Mouse (Mus musculus): Measurements from ENCODE around the gene Sh3rf3. TPM values are rescaled to one million over a fixed set of nuclear protein-coding genes. Genes with fewer than 3 reads are reported as not detected.

Gene Sh3rf3
- total RNA-seq, 2 experiments from 2014 or later: 48.3 to 55.2 TPM

DNA sequence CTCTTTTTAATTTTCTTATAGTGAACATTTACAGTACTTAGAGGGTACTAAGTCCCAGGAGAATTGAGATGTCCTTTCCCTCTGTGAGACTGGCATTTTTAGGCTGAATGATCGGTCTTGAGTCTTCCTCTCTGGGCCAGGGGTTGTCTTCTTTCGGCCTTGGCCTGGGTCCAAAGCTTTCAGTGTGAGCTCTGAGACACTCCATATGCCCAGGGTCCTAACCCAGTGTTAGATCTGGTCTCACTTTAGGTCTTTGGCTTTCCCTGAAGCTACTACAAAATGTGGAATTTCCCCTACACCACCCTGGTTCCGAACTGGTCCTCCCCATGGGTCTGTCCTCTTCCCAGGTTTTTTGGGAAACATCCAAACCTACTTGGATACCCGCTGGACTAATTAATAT is 155.1 kb downstream of the Sh3rf3 start:
- DNase-seq (ENCODE audit: extremely low spot score in 1 of 2, low spot score in 2 of 2): no peak
- intact Hi-C loops (cut with DNase I): no loop called here
- no peak for TF ChIP-seq CTCF (IDR thresholded peaks at IDR 0.05)
- H3K4me3 ChIP-seq: no peak overlapping the region
- H3K27ac ChIP-seq: no peak overlapping the region

DNA sequence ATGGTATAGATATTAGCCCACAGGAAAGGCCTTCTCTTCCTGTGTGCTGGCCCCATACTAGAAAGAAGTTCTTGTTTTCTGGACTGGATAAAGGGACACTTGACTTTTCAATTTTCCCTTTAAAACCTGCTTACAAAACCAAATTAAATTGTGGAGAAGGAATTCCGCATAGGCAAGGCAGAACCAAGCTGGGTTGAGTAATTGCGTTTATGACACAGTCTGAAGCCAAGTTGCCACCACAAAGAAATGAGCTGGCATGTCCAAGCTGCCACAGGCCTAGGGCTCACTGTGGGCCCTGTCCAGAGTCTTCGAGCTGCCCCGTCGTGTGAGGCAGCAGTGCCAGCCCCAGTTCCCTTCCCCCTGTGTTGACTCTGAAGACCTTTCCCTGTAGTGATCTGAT is 156.2 kb downstream of the Sh3rf3 start:
- DNase-seq (ENCODE audit: extremely low spot score in 1 of 2, low spot score in 2 of 2): no peak
- Histone ChIP-seq H3K27ac (no peak overlapping the region), H3K4me3 (no peak overlapping the region)
- no peak for TF ChIP-seq CTCF (IDR thresholded peaks at IDR 0.05)
- intact Hi-C loops (cut with DNase I): no loop called here

DNA sequence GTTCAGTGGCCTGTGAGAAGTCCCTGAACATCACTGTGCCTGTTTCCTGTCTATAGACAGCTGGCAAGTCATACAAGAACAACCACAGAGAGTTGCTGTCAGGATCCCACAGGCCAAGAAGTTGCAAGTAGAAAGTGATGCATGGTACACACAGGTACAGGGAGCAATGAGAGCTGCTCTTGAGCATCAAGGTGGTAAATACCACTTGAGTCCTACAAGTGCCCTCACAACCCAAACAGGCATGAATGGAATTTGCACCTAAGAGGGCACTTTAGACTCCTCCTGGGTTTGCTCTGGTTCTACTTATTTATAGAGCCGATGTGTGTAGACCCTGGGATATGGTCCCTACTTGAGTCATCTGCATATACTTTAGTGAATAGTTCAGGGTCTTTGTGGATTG is 159.0 kb downstream of the Sh3rf3 start:
- intact Hi-C loops (cut with DNase I): no loop called here
- no peak overlapping the region for H3K27ac ChIP-seq
- H3K4me3 ChIP-seq: no peak overlapping the region
- DNase-seq (ENCODE audit: extremely low spot score in 1 of 2, low spot score in 2 of 2): no peak
- no peak for TF ChIP-seq CTCF (IDR thresholded peaks at IDR 0.05)

GRCm38 (mm10) chr10:58974138-58974537 is 161.0 kb downstream of the Sh3rf3 start:
- Histone ChIP-seq H3K27ac (no peak overlapping the region), H3K4me3 (no peak overlapping the region)
- intact Hi-C loops (cut with DNase I): no loop called here
- no peak for TF ChIP-seq CTCF (IDR thresholded peaks at IDR 0.05)
- DNase-seq (ENCODE audit: extremely low spot score in 1 of 2, low spot score in 2 of 2): no peak

- intact Hi-C loops (cut with DNase I): no loop called here
- no peak overlapping the region for H3K4me3 ChIP-seq
- no peak for TF ChIP-seq CTCF (IDR thresholded peaks at IDR 0.05)
- no peak overlapping the region for H3K27ac ChIP-seq
- no peak for DNase-seq (ENCODE audit: extremely low spot score in 1 of 2, low spot score in 2 of 2)
Measured at GRCm38 (mm10) chr10:58979320-58979959, 166.3 kb downstream of the Sh3rf3 start.

- no peak overlapping the region for H3K27ac ChIP-seq
- intact Hi-C loops (cut with DNase I): no loop called here
- DNase-seq (ENCODE audit: extremely low spot score in 1 of 2, low spot score in 2 of 2): no peak
- TF ChIP-seq CTCF (IDR thresholded peaks at IDR 0.05): no peak
- H3K4me3 ChIP-seq: no peak overlapping the region
Measured at GRCm38 (mm10) chr10:58981674-58982329, 168.6 kb downstream of the Sh3rf3 start.

DNA sequence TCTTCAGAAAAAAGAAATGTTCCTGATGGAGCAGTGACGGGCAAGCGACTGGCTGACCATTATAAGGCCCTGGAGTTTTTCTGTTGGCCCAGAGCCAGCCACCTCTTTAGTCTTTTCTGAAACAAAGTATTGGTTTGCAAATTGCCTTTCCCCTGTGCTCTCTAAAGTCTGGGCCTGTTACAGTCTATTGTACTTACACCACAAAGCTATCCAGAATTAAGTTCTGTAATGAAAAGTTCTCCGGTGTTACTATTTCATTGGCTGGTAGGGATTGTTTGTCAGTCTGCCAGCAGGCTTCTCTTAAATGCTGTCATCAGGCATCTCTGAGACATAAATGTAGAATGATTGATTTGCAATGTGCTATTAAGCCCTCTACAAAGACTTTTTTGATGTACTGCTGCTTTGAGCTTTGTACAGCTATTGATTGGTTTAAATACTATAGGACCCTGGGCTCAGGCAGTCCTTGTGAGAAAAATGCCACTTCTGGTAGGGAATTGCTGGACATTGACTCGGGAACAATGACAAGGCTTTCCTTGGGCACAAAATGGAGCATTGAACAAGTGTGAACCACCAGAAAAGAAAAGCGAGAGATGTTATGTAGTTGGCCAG is 169.5 kb downstream of the Sh3rf3 start:
- DNase-seq (ENCODE audit: extremely low spot score in 1 of 2, low spot score in 2 of 2): no peak
- Histone ChIP-seq H3K27ac (no peak overlapping the region), H3K4me3 (no peak overlapping the region)
- no peak for TF ChIP-seq CTCF (IDR thresholded peaks at IDR 0.05)
- intact Hi-C loops (cut with DNase I): no loop called here

- no peak for TF ChIP-seq CTCF (IDR thresholded peaks at IDR 0.05)
- no peak overlapping the region for H3K4me3 ChIP-seq
- intact Hi-C loops (cut with DNase I): no loop called here
- H3K27ac ChIP-seq: no peak overlapping the region
- no peak for DNase-seq (ENCODE audit: extremely low spot score in 1 of 2, low spot score in 2 of 2)
Measured at GRCm38 (mm10) chr10:58991611-58992010, 178.5 kb downstream of the Sh3rf3 start.

DNA sequence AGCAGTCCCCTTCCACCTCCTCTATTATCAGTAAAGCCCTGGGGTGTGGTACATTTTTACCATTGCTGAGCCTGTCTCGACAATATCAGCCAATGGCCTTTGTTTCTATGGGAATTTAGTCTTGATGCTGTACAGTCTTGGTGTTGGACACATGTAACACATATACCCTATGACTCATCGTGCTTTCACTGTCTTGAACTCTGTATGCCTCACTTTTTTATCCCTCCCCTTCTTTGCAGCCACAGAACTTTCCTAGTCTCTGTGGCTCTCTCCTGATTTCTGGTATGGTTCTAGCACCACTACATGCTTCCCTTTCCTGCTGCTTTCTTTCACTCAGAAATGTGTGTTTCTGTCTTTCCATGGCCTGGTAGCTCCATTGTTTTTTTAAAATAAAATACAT is 181.6 kb downstream of the Sh3rf3 start:
- no peak for DNase-seq (ENCODE audit: extremely low spot score in 1 of 2, low spot score in 2 of 2)
- TF ChIP-seq CTCF (IDR thresholded peaks at IDR 0.05): no peak
- H3K4me3 ChIP-seq: no peak overlapping the region
- H3K27ac ChIP-seq: no peak overlapping the region
- intact Hi-C loops (cut with DNase I): loop anchor here (5.0 kb wide), 1 partner anchor 182 kb away; the partner anchor contains the start of gene Sh3rf3

- intact Hi-C loops (cut with DNase I): loop anchor here (5.0 kb wide), 1 partner anchor 183 kb away; the partner anchor contains the start of gene Sh3rf3
- Histone ChIP-seq H3K4me3 (no peak overlapping the region), H3K27ac (no peak overlapping the region)
- DNase-seq (ENCODE audit: extremely low spot score in 1 of 2, low spot score in 2 of 2): no peak
- peak; percentile 16; the same call in 1 of the 2 replicates for TF ChIP-seq CTCF (IDR thresholded peaks at IDR 0.05)
Measured at GRCm38 (mm10) chr10:58995132-58995531, 182.0 kb downstream of the Sh3rf3 start.

DNA sequence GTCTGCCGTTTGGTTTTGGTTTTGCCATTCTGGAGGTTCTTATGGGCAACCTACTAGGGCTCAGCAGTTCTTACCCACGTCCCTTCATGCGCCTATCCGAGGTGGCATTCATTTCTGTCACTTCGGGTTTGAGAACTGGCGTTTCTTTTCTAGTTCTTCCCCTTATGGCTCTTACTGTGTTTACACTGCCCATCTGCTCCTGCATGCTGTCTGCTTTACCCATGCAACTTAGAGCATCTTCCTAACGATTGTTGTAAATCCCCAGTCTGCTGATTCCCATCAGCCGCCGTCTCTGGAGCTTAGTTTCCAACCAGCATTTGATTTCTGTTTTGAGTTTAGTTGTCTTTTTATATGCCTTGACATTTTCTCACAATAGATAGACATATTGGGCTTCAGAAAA is 189.2 kb downstream of the Sh3rf3 start:
- no peak overlapping the region for H3K27ac ChIP-seq
- no peak for TF ChIP-seq CTCF (IDR thresholded peaks at IDR 0.05)
- no peak for DNase-seq (ENCODE audit: extremely low spot score in 1 of 2, low spot score in 2 of 2)
- intact Hi-C loops (cut with DNase I): no loop called here
- no peak overlapping the region for H3K4me3 ChIP-seq

DNA sequence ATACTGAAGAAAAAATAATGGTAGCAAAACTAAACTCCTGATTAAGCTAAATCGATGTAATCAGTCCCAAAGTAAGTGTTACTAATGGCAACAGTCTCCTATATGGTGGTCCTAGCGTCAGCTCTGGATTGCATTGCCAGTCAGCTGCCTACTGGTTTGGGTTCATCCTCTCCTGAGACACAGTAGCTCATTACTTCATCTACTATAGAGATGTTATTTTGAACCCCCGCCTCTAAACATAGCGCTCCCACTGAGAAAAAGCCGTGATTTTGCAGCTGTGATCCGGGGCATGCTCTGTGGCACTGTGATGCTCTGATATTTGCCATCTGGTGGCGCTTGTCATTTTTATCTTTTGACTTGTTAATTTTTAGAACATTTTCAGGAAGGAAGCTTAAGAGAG is 198.3 kb downstream of the Sh3rf3 start:
- no peak for TF ChIP-seq CTCF (IDR thresholded peaks at IDR 0.05)
- Histone ChIP-seq H3K27ac (no peak overlapping the region; the same call in 1 of the 2 replicates), H3K4me3 (no peak overlapping the region)
- intact Hi-C loops (cut with DNase I): no loop called here
- DNase-seq (ENCODE audit: extremely low spot score in 1 of 2, low spot score in 2 of 2): no peak

Data from left cerebral cortex, adult 2 months (tissue).